Mouse (Mus musculus) layer of hippocampus, postnatal 36 days (tissue): Measurements from ENCODE around the gene Slc39a13. TPM values are rescaled to one million over a fixed set of nuclear protein-coding genes. Genes with fewer than 3 reads are reported as not detected.
A peak's percentile ranks its signal among the peaks of the same experiment; 100 is the strongest.

ENCODE experiments used
- DNase-seq, 2 experiments: peaks; one replicate each; pipeline ENCODE4 v3.0.0; 2022
- total RNA-seq, 2 experiments: library from RNA; stranded (reverse); gene quantifications; 2 replicates each; pipeline ENCODE4 v1.2.3; 2021

Slc39a13 gene
- total RNA-seq, 2 experiments from 2014 or later = 27.2 to 32.2 TPM

DNA sequence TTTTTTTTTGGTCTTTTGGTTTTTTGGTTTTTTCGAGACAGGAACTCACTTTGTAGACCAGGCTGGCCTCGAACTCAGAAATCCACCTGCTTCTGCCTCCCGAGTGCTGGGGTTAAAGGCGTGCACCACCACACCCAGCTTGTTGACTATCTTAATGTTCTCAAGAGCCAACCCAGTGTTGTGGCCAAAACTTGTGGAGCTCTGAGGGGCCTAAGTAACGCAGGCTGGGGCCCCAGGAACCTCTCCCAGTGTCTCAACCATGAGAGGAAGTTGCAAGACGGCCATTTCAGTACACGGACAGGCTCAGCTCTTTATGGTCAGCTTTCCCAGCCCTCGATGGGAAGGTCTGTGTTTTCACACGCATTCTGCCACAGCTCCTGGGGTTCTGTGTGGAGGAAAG lies 18.8 kb upstream of the Slc39a13 start:
- no peak for DNase-seq

DNA sequence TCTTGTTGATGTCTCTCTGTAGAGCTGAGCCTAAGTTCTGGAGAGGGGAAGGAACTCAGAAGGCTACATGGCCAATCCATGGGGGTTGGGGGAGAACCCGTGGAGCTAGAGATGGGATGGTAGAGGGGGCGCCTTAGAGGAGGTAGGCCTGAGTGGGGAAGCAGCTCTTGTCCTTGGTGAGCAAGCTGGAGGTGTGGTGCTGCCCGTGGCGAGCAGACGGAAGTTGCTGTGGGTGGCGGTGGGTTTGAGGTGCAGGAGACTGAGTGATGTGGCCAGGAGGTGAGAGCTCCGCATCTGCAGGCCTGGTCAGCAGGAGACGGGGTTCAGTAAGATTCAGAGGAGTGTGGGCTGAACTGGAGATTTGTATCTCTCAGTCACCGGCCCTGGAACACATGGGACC lies 17.2 kb upstream of the Slc39a13 start:
- DNase-seq = no peak

DNA sequence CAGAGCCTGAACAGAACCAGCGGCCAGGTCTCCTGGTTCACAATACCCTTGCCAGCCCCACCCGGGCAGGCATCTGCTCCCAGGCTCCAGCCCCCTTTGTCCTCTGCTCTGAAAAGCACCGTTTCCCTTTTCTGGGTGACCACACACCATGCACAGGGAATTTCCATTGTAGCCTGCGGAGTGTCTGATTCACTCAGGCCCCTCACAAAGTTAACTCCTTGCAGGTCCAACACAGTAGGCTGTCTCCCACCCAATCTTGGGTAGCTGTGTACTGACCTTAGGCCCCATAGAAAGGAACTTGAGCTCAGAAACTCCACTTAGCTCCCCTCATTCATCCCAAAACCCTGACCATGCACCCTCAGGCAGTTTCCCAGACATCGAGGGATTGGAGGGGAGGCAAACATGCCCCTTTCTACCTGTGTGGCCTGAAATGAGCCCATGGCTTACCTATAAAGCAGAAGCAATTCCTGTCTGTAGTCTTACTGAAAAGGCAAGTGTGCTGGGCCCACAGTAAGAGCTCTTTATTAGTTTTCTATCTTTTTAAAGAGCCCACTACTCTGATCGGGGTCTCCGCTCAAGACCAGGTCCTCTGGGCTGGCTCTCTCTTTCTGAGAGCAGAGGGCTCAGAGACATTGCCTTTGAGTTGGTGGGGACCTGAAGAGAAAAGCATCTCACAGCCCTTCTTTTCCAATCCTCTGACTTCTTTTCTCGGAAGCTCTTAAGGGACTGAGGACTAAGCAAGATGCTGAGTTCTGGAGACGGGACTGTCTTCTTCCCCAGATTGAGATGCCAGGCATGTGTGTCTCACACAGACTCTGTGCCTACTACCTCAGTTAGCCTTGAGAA lies 16.4 kb upstream of the Slc39a13 start:
- no peak for DNase-seq

DNA sequence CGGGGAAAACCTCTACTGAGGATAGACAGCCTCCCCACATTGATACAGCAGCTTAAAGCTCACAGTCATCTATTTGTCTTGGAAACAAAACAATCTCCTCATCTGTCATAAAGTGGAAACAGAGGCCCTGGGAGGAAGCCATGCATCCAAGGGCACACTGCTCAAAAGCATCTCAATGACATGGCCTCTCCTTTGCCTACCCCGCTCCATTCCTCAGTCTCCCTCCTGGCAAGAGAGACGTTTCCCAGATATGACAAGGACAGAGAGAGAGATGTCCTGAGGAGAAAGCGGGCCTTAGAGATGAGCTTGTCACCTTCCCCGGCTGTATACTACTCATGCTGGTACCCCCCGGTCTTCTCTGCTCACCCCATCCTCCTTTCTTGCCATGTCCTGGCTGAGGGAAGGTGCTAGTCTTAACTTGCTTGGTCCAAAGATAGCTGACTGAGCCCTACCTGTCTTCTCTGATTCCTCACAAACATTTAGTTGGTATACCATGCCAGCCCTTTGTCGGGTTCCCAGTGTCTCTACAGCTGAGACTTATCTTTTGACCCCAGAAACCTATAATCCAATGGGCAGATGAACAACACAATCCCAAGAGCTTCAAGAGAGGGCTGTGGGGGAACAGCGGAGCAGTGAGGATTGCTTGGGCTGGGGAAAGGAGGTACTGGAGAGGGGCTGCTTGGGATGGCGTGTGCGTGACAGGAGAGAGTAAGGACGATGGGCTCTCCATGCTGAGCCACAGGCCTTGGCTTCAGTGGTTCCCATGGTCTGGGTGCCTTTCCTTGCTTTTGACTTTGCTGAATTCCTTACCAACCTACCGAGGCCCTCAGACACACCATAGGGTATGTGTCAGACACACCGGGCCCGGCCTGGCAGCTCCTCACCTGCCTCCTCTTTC lies 15.5 kb upstream of the Slc39a13 start:
- DNase-seq = no peak

DNA sequence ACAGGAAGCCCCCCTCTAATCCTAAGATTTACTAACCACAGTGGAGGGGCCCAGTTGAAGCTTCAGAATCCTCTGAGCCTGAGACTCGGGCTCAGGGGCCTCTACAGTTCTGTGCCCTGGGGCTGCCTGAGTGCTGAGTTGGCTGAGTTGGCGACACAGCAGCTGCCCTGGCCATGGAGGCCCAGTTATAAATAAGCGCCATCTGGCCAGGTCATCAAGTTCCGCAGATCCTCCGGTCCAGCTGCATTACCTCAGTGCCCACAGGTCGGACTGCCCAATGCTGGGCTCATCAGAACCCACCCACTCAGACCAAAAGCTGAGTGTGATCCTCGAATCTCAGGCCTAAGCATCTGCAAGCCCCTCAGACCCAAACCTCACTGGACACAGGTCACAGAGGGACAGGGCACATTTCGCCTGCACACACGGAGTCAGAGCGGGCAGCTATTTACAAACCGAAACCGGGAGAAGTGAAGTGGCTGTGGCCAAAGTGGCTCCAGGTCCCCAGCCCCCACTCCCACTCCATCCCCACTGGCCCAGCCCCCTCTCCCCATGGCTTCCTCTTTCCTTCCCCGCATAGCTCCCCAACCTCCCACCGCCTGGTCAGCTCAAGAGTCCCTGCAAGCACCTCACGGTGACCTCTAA lies 14.1 kb upstream of the Slc39a13 start:
- DNase-seq = no peak

DNA sequence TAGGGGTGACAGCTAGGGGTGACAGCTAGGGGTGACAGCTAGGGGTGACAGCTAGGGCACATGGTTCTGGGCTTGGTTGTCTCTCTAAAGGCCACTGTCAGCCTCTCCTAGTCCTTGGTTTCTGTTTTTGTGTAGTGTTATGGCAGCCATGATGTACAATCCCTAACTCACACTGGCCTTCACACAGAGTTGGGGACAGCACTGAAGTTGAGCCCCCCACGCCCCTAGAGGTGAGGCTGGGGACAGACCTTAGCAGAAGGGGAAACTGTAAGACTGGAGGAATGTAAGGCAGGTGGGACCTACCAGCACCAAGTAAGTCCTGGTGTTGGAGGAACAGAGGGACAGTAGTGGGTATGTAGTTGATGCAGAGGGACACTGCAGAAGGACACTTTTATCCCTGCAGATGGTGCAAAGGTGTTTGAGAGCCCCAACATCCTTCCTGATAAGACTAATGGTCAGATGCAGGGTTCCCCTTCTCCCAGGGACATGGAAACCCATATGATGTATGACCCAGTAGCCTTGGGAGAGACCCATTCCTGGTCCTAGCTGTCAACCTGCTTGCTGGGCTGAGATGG lies 13.2 kb upstream of the Slc39a13 start:
- DNase-seq = no peak

DNA sequence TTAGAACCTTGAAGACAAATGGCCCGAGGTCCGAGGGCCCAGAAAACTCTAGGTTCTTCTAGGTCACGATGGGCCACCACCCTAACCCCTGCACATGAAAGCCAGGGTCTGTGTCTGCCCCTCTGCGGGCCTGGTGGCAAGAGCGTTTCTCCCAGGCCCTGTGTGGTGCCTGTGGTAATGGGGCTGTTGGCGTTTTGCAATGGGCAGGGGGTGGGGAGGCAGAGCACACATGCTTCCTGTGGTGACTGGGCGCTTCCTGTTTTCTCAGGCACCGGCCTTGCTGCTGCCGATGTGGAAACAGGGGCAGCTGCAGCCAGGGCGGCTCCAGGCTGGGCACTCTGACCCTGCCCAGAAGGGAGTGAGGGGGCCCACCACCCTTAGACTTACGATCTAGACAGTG lies 12.6 kb upstream of the Slc39a13 start:
- DNase-seq = no peak

DNA sequence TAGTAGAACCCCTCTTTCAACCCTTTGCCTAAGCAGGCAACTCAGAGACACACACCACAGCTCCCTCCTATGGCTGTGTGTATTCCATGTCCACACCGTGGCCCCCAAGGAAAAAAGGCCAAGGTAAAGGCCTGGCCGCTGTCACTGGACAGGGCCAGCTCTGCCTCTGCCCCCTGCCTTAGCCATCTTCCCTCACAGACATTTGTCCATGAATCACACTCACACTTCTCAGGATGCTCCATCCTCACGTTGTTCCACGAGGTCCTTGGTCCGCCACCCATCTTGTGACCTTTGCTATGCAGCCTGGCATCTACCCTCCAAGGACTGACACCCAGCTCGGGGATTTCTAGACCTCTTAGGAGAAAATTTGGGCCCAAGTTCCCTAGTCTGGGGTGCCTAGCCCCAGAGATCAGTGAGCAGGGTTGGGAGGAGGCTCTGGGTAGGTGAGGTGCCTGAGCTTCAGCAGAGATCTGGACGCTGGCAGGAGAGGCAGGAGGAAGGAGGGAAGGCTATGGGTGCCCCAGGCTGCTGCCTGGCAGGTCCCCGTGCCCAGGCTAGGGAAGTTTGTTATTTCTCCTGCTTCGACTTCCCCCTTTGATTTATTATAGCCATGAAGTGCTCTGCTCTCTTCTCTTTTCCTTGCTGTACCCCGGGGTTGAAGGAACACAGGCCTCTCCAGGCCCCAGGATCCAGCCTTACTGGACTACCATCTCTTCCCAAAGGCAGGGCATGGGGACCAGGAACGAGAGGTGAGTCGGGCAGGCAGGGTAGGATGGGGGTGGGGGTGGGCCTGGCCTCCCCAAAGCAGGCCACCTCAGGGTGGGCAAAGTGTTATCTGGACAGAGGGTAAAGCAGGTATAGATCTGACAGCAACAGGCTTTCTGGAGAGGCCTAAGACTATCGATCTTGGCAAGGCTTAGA lies 11.8 kb upstream of the Slc39a13 start, which contains the start of gene Spi1:
TSS of gene Spi1 (plus strand) at position 616 of the 921 bp plus-strand sequence.
- DNase-seq = no peak

DNA sequence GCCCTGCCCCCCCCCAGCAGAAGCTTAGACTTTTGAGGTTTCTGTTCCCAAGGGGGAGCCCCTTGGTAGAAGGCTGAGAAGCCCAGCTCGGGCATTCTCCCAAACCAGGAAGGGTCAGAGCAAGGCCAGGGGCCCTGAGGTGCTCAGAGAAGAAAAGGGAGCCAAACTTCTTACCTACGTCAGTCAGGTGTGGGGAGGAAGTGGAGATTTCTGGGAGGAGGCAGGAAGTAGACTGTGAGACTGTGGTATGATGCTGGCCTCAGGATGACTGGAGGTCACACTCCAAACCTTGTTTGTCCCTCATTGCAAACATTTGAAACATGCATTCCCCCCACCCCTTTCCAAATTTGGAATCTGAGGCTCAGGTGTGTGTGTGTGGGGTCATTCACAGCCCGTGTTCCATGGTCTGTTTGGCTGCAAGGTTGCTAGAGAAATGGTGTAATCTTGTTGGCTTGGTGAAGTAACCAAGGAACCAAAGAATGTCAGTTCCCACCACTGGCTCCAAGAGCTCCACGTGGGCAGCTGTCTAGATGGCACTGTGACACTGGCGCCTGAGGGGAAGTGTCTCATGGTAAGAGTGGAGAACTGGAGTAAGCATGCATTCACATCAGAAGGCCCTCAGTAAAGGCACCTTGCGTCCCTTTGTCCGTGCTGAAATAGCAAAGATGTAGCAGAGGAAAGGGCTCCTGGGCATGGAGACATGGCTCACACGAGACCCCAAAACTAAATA lies 10.7 kb upstream of the Slc39a13 start:
- no peak for DNase-seq

DNA sequence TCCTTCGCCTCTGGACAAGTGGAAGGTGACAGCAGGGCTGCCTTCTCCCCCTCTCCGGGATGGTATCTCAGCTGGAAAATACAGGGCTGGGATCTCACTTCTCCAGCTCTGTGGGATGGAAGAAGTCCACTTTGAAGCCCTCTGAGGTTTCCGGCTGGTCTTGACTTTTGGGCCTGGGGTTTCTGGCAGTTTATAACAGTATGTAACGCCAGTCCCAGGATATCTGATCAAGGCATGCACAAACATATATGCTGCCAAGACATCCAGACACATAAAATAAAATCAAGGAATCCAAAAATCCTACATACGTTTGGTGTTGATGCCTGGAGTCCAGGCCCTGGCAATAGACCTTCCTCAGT lies 8.8 kb upstream of the Slc39a13 start:
- no peak for DNase-seq

DNA sequence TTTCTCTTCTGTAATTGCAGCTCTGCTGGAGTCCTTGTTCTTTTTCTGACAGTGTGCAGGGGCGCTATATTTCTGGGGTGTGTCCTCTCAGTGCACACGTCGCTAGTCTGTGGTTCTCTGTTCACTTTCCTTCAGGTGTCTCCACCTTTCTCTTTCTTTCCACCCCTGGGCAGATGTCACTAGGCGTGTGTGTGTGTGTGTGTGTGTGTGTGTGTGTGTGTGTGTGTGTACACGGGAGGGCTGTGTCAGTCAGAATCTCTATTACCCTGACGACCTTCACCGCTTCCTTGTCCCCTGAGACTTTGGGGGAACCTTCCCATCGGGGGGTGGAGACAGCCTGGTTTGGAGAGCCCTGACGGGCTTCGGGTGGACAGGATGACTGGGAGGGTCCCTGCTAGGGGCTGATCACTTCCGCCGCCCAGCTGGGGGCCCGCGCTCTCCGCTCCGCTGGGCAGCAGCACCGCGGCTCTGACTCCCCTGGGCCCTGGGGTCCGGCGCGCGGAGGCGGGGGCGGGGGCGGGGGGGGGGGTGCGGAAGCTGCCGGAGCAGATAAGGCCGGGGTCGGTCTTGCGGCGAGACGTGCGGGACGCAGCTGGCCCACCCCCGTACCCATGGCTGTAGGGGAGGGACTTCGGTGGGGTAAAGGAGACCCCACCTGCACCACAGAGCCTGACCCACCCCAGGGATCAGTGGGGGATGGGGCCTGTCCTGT lies 8.3 kb upstream of the Slc39a13 start:
- DNase-seq = no peak

DNA sequence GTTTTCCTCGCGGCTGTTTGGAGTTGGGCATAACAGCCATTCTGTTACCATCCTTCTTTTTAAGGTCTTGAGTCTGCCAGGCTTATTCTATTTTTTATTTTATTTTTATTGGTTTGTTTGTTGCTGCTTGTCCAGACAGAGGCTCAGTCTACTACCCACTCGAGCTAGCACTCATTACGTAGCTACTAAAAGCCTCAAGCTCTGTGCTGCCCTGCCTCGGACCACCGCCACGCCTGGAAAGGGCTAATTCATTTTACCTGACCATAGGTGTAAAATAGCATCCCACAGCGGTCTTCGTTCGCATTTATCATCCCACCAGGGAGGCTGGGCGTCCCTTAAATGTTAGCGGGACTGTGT lies 7.7 kb upstream of the Slc39a13 start:
- DNase-seq = no peak

DNA sequence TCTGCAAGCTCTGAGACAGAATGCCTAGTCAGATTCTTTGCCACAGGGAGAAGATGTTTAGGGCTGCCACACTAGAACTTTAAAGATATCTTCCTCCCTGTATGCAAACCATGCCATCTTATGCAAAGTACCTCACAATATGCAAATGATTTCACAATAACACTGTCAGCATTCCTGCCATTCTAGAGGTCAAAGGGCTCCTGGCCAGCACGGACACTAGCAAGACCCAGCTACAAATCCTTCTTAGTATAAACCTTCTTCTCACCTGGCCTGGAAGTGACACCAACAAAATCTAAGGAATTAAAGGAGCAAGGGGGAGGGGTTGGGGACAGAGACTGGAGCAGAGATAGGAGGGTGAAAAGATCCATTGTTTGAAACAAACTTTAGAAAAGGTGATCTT lies 1.9 kb upstream of the Slc39a13 start:
- no peak for DNase-seq

DNA sequence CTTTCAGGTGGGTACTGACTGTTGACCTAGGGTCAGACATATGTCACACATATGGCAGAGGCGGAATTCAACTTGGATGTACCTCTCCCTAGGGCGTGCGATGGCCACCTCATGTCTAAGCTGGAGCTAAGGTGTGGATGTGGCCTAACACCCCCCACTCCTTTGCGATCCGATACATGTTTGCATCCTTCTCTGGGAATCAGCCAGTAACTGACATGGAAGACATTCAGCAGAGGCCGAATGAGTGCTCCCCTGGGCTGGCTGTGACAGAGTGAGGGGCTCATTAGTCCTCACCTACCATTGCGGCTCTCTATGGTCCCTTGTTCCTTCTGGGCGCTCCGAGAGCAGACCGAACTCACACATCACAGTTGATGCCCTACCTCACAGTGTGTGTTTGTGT lies 842 bp upstream of the Slc39a13 start:
- no peak for DNase-seq

DNA sequence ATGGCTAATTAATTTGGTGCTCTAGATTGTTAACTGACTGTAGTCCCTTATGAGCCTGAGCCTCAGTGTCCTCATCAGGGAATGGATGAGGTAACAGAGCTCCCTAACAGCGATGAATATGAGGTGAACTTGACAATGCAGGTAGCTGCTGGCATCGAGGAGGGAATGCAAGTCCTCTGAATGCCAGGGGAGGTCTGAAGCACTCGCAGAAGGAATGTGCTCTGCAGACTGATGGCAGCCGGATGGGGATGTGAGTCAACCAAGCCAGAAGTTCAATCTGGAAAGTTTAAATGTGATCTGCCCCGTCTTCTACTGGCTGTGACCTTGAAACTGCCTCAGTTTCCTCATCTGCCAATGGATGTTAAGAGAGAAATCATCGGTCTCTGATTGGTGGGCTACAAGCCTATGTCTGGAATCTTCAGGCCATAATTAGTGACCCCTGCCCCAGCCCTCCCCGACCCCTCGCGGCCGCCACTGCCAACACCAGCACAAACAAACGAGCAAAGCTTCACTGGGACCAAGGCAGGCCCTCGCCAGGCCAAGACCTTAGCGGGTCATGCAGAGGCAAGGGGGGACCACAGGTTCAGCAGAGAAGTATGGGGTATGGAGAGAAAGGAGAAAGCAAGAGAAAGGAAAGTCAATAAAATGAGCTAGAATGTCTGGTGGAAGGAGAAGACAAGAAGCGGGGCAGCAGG lies 764 bp downstream of the Slc39a13 start:
- DNase-seq = no peak

DNA sequence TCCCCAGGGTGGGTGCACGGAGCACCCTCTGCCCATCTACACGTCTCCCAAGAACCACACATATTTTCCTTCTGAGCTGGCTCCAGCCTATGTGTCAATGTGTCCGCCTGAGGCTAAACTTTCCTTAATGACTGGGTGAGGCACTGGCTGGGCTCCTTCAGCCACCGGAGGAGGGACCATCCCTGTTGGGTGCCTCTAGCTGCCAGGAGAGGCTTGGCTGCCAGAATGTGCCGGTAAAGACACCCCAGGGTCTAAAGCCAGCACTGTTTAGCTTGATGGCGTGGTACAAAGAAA lies 1.4 kb downstream of the Slc39a13 start:
- no peak for DNase-seq

DNA sequence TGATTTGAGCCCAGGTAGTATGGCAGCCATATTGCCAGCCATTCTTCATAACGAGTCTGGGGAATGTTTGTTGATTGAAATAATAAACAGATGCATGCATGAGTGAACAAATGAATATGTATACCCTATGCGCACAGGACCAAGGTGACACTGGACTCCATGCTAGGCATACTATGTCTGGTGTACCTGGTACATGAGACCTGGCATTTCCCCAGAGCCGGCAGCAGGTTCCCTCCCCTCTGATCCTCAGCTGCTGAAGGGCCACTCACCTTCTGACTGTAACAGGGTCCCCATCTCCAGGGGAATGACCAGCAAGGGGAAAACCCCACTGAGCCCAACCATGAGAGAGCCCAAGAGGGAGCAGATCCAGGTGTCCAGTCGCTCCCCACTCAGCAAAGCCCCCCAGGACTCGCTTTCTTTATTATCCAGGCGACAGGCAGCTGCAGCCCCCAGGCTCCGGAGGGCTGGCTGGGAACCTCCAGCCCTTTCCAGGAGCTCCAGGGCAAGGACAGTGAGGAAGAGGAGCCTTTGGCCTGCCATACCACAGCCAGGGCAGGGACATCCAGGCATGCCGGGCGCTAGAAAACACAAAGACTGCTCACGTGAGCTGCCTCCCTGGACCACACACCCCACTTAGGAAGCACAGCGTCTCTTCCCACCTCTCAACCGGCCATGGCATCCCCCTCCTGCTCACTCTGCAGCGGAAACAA lies 1.9 kb downstream of the Slc39a13 start:
- no peak for DNase-seq

DNA sequence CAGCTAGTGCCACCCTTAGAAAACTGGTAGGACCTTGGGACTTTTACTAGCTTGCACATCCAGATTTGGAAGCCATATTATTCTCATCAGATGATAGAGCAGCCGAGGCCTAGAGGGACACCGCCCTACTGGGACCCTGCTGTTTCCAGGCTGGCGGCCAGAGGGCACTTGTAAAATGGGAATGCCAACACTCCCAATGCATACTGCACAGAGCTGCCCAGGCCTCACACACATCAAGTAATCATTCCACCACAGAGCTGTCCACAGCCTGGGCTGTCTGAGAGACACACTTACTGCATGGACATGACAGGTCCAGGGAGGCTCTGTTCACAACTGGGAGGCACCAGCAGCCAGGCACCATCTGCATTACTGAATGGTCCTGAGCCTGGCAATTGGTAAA lies 3.8 kb downstream of the Slc39a13 start:
- DNase-seq = no peak

DNA sequence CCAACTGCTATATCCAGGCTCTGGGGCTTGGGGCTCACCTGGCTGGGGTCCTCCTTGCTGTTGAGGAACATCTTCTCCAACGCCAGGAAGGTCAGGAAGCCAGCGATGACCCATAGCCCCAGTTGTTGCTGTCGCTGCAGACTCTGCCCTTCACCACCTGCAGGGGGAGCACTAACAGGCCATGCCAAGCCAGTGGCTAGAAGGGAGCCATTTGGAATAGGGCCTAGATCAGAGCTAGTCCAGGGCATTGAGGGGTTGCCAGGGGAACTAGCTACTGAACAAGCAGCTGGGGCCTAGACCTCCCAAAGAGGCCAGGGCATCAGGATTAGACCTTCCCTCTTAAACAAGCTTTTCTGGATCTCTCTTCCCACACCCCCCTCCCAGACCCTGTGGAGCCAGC lies 4.7 kb downstream of the Slc39a13 start:
- peak in 1 of 2 experiments; percentile 37 for DNase-seq
